Mouse (Mus musculus): ENCODE results near the gene Mast1. TPM values are rescaled to one million over a fixed set of nuclear protein-coding genes. Genes with fewer than 3 reads are reported as not detected.

Gene Mast1
- polyA plus RNA-seq, 1 experiment from 2014 or later, result 69.5 TPM

DNA sequence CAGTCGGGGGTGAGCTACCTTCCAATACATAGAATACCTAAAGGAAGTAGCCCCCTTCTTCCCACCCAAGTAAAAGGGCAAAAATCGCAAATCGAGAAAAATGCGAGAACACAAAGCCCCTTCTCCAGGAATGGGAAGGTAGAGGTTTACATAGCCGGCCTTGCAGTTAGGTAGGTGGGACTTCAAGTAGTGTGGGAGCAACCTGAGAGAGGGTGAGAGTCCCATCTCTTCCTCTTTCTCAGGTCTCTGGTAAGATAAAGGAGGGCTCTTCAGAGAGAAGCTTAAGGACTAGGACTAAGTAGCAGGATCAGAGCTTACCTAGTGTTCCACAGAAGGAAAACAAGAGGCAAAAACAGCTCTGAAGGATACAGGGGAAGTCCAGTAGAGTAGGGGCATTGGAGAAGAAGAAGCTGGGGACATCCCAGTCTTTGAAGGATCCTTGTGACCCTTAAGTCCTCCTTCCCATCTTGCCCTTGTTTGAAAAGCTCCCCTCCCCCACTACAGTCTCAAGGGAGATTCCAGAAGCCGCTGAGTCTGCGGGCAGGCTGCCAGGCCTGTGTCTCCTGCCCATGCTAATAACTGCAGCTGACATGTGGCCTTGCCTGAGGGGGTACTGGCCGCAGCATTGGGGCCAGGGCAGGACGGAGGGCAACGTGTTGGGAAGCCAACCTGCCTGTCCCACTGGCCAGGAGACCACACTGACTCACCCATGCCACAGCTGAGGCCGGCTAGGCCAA lies 43.6 kb upstream of the Mast1 start:
- 31% methylated on average over 11 of the region's 11 CpGs for WGBS
- no peak overlapping the region for H3K4me3 ChIP-seq (replicated peaks; ENCODE audit: low read depth, low read length)
- H3K4me2 ChIP-seq (ENCODE audit: low read length), result peak overlapping the region; percentile 99; the same call in 1 of the 2 replicates
- ATAC-seq (ENCODE audit: low FRiP score, low TSS enrichment) (no peak), DNase-seq (peak; percentile 78)
- H3K4me1 ChIP-seq (ENCODE audit: control insufficient read depth, insufficient read depth, low read length), result peaks cover 67% of the 10 kb centered on the region
- H3K27ac ChIP-seq (replicated peaks; ENCODE audit: low read depth, low read length), result 0 out of 2 replicates have a peak overlapping the region, but pooled peaks have one; percentile 37
- H3K27me3 ChIP-seq (ENCODE audit: control insufficient read depth, insufficient read depth, low read length), result peaks cover 18% of the 10 kb centered on the region
- no peaks in the 10 kb centered on the region for H3K36me3 ChIP-seq (ENCODE audit: control insufficient read depth, insufficient read depth, low read length)
- no peaks in the 10 kb centered on the region for H3K9me3 ChIP-seq (ENCODE audit: control insufficient read depth, low read length)
- no peak overlapping the region; the same call in 1 of the 2 replicates for H3K9ac ChIP-seq (replicated peaks; ENCODE audit: low read length)

DNA sequence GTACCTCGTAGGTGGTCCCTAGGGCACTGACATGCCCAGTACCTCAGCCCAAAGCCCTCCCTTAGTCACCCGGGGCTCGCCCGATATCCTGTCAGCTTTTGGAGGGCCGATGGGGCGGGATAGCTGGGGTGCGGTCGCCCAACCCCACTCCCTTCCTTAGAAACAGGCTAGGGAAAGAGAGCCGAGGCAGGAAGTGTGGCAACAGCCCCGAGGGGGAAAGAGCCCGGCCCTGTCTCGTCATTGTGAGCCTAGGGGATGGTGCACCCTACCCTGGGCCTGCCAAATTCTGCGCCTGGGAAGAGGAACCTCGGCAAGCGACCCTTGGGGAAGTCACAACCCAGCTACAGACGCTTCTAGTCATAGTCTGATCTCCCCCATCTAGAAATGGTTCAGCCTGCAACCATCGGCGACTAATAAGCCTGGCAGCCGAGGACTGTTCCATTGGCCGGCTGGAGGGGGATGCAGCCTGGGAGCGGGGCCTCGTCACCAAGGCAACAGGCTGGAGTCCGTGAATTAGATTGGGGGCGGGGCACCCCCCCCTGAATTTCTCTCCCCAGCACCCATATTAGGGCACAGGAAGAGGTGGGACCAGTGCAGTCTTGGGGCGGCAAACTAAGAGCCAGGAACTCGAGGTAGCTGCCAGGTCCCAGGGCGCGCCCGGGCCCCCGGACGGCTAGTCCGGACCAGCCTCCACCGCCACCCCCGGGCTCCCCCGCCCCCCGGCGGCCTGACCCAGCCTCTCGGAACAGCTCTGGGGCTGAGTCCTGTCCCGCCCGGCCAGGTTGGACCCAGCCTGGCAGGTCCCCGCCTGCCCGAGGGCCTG lies 42.7 kb upstream of the Mast1 start:
- ATAC-seq (ENCODE audit: low FRiP score, low TSS enrichment) (peak; percentile 36), DNase-seq (peak; percentile 94)
- Histone ChIP-seq H3K4me3 (replicated peaks; ENCODE audit: low read depth, low read length) (peak overlapping the region; percentile 31), H3K9me3 (ENCODE audit: control insufficient read depth, low read length) (no peaks in the 10 kb centered on the region), H3K27ac (replicated peaks; ENCODE audit: low read depth, low read length) (0 out of 2 replicates have a peak overlapping the region, but pooled peaks have one; percentile 37), H3K4me2 (ENCODE audit: low read length) (peak overlapping the region; percentile 99), H3K36me3 (ENCODE audit: control insufficient read depth, insufficient read depth, low read length) (peaks cover 1% of the 10 kb centered on the region; the same call in 1 of the 2 replicates), H3K27me3 (ENCODE audit: control insufficient read depth, insufficient read depth, low read length) (peaks cover 18% of the 10 kb centered on the region), H3K4me1 (ENCODE audit: control insufficient read depth, insufficient read depth, low read length) (peaks cover 59% of the 10 kb centered on the region), H3K9ac (replicated peaks; ENCODE audit: low read length) (peak overlapping the region; percentile 36; the same call in 1 of the 2 replicates)
- 2% methylated on average over 42 of the region's 42 CpGs for WGBS

DNA sequence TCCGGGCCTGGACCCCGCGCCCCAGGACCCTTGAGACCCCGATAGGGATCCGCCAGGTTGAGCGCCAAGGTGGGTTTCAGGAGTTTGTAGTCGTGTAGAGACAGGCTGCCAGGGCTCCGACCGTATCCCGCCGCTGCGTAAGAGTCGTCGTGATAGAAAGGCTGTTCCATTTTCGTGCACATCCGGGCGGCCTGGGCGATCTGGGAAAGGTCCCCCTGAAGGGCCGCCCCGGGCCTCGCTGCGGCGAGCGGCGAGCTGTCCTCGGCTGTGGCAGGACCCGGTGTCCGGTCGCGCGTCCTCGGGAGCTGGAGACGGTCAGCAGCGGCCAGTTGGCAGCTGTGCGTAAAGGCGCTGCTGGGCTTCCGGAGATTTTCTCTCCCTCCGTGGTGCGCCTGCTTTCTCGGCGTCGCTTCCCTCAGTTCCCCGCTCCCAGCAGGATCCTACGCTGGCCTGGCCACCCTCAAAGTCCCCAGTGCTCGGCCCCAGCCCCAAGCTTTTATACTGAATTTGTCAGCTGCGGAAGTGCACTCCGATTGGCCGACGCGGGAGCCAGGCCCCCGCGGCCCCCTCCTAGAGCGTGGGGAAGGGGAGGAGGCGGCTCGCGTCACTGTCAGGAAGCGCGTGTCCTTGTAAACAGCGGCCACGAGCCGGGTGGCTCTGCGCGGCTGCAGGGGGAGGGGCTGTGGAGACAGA lies 41.2 kb upstream of the Mast1 start, which contains the start of gene Junb:
Gene Junb (minus strand): TSS at position 471 of the 693 bp plus-strand sequence.
- no peaks in the 10 kb centered on the region for H3K9me3 ChIP-seq (ENCODE audit: control insufficient read depth, low read length)
- peak within 1 kb of the TSS; percentile 99 for H3K4me2 ChIP-seq (ENCODE audit: low read length)
- H3K9ac ChIP-seq (replicated peaks; ENCODE audit: low read length), result peak within 1 kb of the TSS; percentile 54
- peaks cover 15% of the 10 kb centered on the region for H3K36me3 ChIP-seq (ENCODE audit: control insufficient read depth, insufficient read depth, low read length)
- peak; percentile 91 for DNase-seq
- peaks cover 56% of the 10 kb centered on the region for H3K4me1 ChIP-seq (ENCODE audit: control insufficient read depth, insufficient read depth, low read length)
- peaks cover 18% of the 10 kb centered on the region for H3K27me3 ChIP-seq (ENCODE audit: control insufficient read depth, insufficient read depth, low read length)
- H3K27ac ChIP-seq (replicated peaks; ENCODE audit: low read depth, low read length), result 0 out of 2 replicates have a peak within 1 kb of the TSS, but pooled peaks have one; percentile 13
- peak; percentile 49; the same call in 1 of the 2 replicates for ATAC-seq (ENCODE audit: low FRiP score, low TSS enrichment)
- H3K4me3 ChIP-seq (replicated peaks; ENCODE audit: low read depth, low read length), result peak within 1 kb of the TSS; percentile 49
- WGBS, result under 1% methylated on average over 63 of the region's 63 CpGs

DNA sequence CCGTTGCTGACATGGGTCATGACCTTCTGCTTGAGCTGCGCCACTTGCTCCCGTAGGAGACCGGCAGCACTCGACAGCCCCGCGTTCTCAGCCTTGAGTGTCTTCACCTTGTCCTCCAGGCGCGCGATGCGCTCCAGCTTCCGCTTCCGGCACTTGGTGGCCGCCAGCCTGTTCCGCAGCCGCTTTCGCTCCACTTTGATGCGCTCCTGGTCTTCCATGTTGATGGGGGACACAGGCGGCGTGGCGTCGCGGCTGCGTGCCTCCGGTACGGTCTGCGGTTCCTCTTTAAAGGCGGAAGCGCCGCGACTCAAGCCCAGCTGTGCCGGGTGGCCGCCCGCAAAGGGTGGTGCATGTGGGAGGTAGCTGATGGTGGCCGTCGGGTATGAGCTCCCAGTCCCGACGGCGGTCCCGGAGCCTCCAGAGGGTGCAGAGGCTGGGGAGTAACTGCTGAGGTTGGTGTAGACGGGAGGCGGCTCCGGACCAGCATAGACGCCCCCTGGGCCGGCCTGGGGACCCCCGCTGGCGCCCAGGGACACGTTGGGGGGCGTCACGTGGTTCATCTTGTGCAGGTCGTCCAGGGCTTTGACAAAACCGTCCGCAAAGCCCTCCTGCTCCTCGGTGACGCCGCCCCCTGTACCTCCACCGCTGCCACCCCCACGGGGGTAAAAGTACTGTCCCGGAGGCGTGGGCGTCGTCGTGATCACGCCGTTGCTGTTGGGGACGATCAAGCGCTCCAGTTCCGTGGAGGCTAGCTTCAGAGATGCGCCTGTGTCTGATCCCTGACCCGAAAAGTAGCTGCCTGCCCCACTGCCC lies 40.5 kb upstream of the Mast1 start:
- ATAC-seq (ENCODE audit: low FRiP score, low TSS enrichment), result no peak
- H3K27ac ChIP-seq (replicated peaks; ENCODE audit: low read depth, low read length), result 0 out of 2 replicates have a peak overlapping the region, but pooled peaks have one; percentile 13
- peak overlapping the region; percentile 99 for H3K4me2 ChIP-seq (ENCODE audit: low read length)
- no peaks in the 10 kb centered on the region for H3K9me3 ChIP-seq (ENCODE audit: control insufficient read depth, low read length)
- DNase-seq, result peak; percentile 68
- WGBS, result 2% methylated on average over 70 of the region's 70 CpGs
- peak overlapping the region; percentile 54 for H3K9ac ChIP-seq (replicated peaks; ENCODE audit: low read length)
- H3K4me3 ChIP-seq (replicated peaks; ENCODE audit: low read depth, low read length), result peak overlapping the region; percentile 49
- H3K4me1 ChIP-seq (ENCODE audit: control insufficient read depth, insufficient read depth, low read length), result peaks cover 56% of the 10 kb centered on the region
- H3K27me3 ChIP-seq (ENCODE audit: control insufficient read depth, insufficient read depth, low read length), result peaks cover 18% of the 10 kb centered on the region
- peaks cover 23% of the 10 kb centered on the region for H3K36me3 ChIP-seq (ENCODE audit: control insufficient read depth, insufficient read depth, low read length)

DNA sequence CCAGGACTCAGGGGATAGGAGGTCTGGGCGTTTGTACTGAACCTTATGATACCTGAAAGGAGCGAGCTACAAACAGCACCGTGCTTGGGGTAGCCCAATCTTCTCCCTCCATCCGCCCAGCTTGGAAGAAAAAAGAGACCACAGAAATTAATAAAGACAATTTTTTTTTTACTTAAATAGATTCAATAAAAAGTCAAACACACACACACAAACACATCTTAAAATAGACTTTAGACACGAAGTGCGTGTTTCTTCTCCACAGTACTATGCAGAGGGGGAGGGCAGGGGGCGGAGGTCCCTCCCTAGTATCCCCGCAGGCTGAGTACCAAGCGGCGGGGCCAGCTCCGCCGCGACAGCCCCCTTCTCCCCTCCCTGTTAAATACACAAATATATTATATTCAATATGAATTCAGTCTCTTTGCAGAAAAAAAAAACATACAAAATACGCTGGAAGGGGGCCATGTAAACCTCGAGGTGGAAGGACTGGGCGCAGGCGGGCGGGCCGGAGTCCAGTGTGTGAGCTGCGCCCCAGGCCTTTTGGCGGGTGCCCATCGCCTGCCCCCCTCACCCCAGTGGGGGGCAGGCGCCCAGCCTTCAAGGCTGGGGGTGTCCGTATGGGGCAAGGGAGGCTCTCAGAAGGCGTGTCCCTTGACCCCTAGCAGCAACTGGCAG lies 39.7 kb upstream of the Mast1 start:
- Histone ChIP-seq H3K9me3 (ENCODE audit: control insufficient read depth, low read length) (no peaks in the 10 kb centered on the region), H3K4me2 (ENCODE audit: low read length) (peak overlapping the region; percentile 99), H3K27ac (replicated peaks; ENCODE audit: low read depth, low read length) (no peak overlapping the region), H3K36me3 (ENCODE audit: control insufficient read depth, insufficient read depth, low read length) (peaks cover 30% of the 10 kb centered on the region), H3K4me1 (ENCODE audit: control insufficient read depth, insufficient read depth, low read length) (peaks cover 56% of the 10 kb centered on the region), H3K9ac (replicated peaks; ENCODE audit: low read length) (peak overlapping the region; percentile 43), H3K27me3 (ENCODE audit: control insufficient read depth, insufficient read depth, low read length) (peaks cover 18% of the 10 kb centered on the region), H3K4me3 (replicated peaks; ENCODE audit: low read depth, low read length) (peak overlapping the region; percentile 49)
- no peak for DNase-seq
- ATAC-seq (ENCODE audit: low FRiP score, low TSS enrichment), result no peak
- 2% methylated on average over 25 of the region's 25 CpGs for WGBS

DNA sequence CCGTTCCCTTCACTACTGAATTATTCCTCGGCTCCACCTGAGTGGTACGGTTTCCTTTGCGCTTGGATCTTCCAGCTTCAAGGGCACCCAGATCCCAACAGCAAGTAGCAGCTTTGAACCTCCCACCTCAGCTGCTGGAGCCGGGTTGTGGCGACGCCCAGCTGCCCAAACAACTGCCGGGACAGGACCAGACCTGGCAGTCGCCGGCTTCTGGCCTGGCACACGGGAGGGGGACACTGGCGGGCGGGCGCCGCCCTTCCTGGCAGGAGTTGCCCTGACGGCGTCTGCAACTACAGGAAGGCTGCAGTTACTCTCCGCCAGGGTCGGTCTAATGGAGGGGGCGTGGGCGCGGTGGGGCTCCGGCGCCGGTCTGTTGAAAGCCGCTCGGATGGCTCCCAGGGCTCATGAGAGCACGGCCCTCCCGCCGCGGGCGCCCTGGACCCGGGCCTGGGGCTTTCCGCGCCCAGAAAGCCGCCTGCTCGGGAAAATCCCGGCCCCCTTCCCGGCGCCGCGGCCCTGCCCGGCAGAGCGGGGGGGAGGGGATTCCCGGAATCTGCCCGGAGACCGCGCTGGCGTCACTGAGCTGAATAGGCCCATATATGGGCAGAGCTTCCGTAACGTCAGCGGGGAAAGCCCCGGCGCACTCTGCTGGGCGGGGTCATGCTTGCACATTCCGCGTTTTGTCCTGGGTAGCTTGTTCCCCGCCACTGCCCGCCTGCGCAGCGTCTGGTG lies 39.0 kb upstream of the Mast1 start:
- ATAC-seq (ENCODE audit: low FRiP score, low TSS enrichment), result peak; percentile 83
- Histone ChIP-seq H3K9ac (replicated peaks; ENCODE audit: low read length) (peak overlapping the region; percentile 43), H3K27me3 (ENCODE audit: control insufficient read depth, insufficient read depth, low read length) (peaks cover 18% of the 10 kb centered on the region), H3K9me3 (ENCODE audit: control insufficient read depth, low read length) (no peaks in the 10 kb centered on the region), H3K4me2 (ENCODE audit: low read length) (peak overlapping the region; percentile 99), H3K4me3 (replicated peaks; ENCODE audit: low read depth, low read length) (peak overlapping the region; percentile 49), H3K4me1 (ENCODE audit: control insufficient read depth, insufficient read depth, low read length) (peaks cover 52% of the 10 kb centered on the region), H3K36me3 (ENCODE audit: control insufficient read depth, insufficient read depth, low read length) (peaks cover 37% of the 10 kb centered on the region), H3K27ac (replicated peaks; ENCODE audit: low read depth, low read length) (0 out of 2 replicates have a peak overlapping the region, but pooled peaks have one; percentile 32)
- DNase-seq, result peak; percentile 95
- WGBS, result under 1% methylated on average over 61 of the region's 61 CpGs

DNA sequence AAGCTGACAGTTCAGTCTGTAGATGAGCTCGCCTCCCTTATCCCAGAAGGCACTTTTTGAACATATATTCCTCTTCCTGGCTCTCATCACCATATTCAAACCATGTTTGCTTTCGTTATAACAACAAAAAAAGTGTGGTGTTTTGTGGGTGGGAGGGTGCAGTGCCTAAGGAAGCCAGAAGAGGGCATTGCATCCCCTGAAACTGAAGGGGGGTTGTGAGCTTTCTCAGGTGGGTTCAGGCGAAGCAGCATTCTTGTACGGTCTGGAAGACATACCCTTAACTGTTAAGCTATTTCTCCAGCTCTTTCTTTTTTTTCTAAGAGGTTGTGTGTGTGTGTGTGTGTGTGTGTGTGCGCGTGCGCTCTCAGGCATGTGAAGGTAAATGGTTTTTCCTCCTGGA lies 38.3 kb upstream of the Mast1 start:
- H3K36me3 ChIP-seq (ENCODE audit: control insufficient read depth, insufficient read depth, low read length), result peaks cover 44% of the 10 kb centered on the region
- H3K4me1 ChIP-seq (ENCODE audit: control insufficient read depth, insufficient read depth, low read length), result peaks cover 54% of the 10 kb centered on the region
- no peaks in the 10 kb centered on the region for H3K9me3 ChIP-seq (ENCODE audit: control insufficient read depth, low read length)
- ATAC-seq (ENCODE audit: low FRiP score, low TSS enrichment), result no peak
- no peak overlapping the region for H3K4me3 ChIP-seq (replicated peaks; ENCODE audit: low read depth, low read length)
- peak; percentile 74 for DNase-seq
- WGBS, result 29% methylated on average over 7 of the region's 7 CpGs
- H3K27ac ChIP-seq (replicated peaks; ENCODE audit: low read depth, low read length), result no peak overlapping the region
- peak overlapping the region; percentile 99 for H3K4me2 ChIP-seq (ENCODE audit: low read length)
- H3K9ac ChIP-seq (replicated peaks; ENCODE audit: low read length), result no peak overlapping the region
- H3K27me3 ChIP-seq (ENCODE audit: control insufficient read depth, insufficient read depth, low read length), result peaks cover 18% of the 10 kb centered on the region
